Mouse (Mus musculus) forebrain, embryonic 11.5 days (tissue): ENCODE data around the gene Tagln2. TPM values are rescaled to one million over a fixed set of nuclear protein-coding genes. Genes with fewer than 3 reads are reported as not detected.

ENCODE experiments used
- ATAC-seq: fragments of 200-750 bp; cut with Nextera tagmentation; replicated peaks from 2 replicates; pipeline ENCODE4 v1.8.0; 2017; ENCODE audit warnings: moderate TSS enrichment; ENCODE audit not compliant: low FRiP score
- DNase-seq: peaks from one replicate; pipeline ENCODE4 v3.0.0-alpha.2; 2017; ENCODE audit warnings: low spot score
- H3K27ac ChIP-seq: fragments of 300-500 bp; sonication (generic); 2 replicates; pipeline ENCODE4 v1.5.1; 2014; ENCODE audit warnings: low read depth, low read length
- H3K27me3 ChIP-seq: fragments of 300-500 bp; sonication (generic); 2 replicates; pipeline ENCODE4 v1.6.1; 2014; ENCODE audit warnings: mild to moderate bottlenecking, low read length, mixed read lengths; ENCODE audit not compliant: control insufficient read depth, insufficient read depth
- H3K36me3 ChIP-seq: fragments of 300-500 bp; sonication (generic); 2 replicates; pipeline ENCODE4 v1.6.1; 2014; ENCODE audit warnings: mild to moderate bottlenecking, low read length, moderate library complexity, mixed read lengths; ENCODE audit not compliant: control insufficient read depth, insufficient read depth
- H3K4me1 ChIP-seq: fragments of 300-500 bp; sonication (generic); replicated peaks from 2 replicates; pipeline ENCODE4 v1.6.1; 2014; ENCODE audit warnings: low read length, mixed read lengths; ENCODE audit not compliant: control insufficient read depth, insufficient read depth
- H3K4me2 ChIP-seq: fragments of 300-500 bp; sonication (generic); 2 replicates; pipeline ENCODE4 v1.6.1; 2014; ENCODE audit warnings: low read depth, mild to moderate bottlenecking, low read length, moderate library complexity, mixed read lengths; ENCODE audit not compliant: severe bottlenecking
- H3K4me3 ChIP-seq: fragments of 300-500 bp; sonication (generic); 2 replicates; pipeline ENCODE4 v1.5.1; 2014; ENCODE audit warnings: low read depth, low read length
- H3K9ac ChIP-seq: fragments of 300-500 bp; sonication (generic); 2 replicates; pipeline ENCODE4 v1.6.1; 2014; ENCODE audit warnings: low read length
- H3K9me3 ChIP-seq: fragments of 300-500 bp; sonication (generic); 2 replicates; pipeline ENCODE4 v1.6.1; 2016; ENCODE audit warnings: low read length, mixed read lengths; ENCODE audit not compliant: control insufficient read depth
- WGBS: fragments of 180-500 bp; shearing (Covaris S2); extraction: QIAGEN DNeasy Blood & Tissue Kit; methylation state at CpG from one replicate; pipeline ENCODE4 v1.1.7; 2014; 5-methylcytosine and 5-hydroxymethylcytosine counted together
- polyA plus RNA-seq: library from polyadenylated mRNA; unstranded; fragments of >200 nt; fragmentation: Nextera tagmentation; extraction: Ambion mirVana; gene quantifications from 2 replicates; pipeline ENCODE4 v1.2.1, GENCODE M21; 2014

The Tagln2 gene
- polyA plus RNA-seq, 1 experiment from 2014 or later = 38.6 TPM

DNA sequence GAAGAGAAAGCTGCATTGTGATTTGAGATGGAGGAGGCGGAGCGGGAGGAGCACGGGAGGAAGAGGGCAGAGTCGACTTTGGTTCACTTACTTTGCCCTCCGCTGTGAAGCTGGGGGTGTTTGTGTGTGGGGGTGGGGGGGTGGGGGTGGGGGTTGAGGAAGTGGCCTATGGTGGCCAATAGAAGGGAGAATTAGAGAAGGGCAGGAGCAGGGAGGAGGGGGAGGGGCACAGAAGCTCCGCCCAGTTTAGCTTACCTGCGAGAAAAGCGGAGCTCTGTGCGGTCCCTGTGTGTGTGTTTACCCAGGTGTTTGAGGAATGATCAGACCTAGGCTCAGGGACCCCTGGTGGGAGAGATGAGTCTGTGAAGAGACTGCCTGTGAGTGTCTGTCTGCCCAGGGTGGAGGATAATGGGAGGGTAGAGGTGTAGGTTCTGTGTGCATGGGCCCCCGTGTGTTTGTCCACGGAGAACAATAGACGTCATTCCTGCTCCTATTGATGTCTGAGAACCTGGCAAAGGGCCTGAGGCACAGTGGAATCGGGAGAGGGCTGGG, 10.7 kb downstream of the Tagln2 start:
- DNase-seq (no peak), ATAC-seq (no peak; the same call in 1 of the 2 replicates)
- Histone ChIP-seq H3K4me1 (no peaks in the 10 kb centered on the region; the same call in 1 of the 2 replicates), H3K9me3 (no peaks in the 10 kb centered on the region), H3K4me3 (no peak overlapping the region), H3K9ac (no peak overlapping the region), H3K27ac (no peak overlapping the region), H3K4me2 (no peak overlapping the region), H3K27me3 (no peaks in the 10 kb centered on the region), H3K36me3 (no peaks in the 10 kb centered on the region)
- WGBS = 21% methylated on average over 13 of the region's 13 CpGs

DNA sequence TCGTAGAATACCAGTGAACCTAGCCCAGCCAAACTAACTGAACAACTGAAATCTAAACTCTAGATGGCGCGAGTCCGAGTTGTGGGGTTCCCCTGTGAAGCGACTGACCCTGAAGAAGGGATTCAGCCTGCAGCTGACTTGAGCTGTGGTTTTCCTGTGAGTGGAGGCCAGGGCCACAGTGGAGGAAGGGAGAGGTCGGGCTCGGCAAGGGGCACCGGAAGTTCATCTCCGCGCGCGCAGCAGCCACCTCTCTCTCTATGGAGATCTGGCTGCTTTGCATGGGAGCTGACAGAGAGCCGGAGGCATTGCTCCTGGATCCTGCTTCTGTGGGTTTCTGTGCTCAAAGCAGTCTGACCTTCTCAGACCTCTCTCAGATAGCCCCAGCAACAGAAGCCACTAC, 13.1 kb downstream of the Tagln2 start:
- H3K9me3 ChIP-seq = peaks cover under 1% of the 10 kb centered on the region; the same call in 1 of the 2 replicates
- H3K27me3 ChIP-seq = no peaks in the 10 kb centered on the region
- H3K36me3 ChIP-seq = no peaks in the 10 kb centered on the region
- H3K4me1 ChIP-seq = no peaks in the 10 kb centered on the region; the same call in 1 of the 2 replicates
- ATAC-seq (no peak), DNase-seq (no peak)
- H3K4me3 ChIP-seq = no peak overlapping the region
- H3K27ac ChIP-seq = no peak overlapping the region
- no peak overlapping the region for H3K9ac ChIP-seq
- WGBS = 34% methylated on average over 13 of the region's 13 CpGs
- H3K4me2 ChIP-seq = 0 out of 2 replicates have a peak overlapping the region, but pooled peaks have one; percentile 21

DNA sequence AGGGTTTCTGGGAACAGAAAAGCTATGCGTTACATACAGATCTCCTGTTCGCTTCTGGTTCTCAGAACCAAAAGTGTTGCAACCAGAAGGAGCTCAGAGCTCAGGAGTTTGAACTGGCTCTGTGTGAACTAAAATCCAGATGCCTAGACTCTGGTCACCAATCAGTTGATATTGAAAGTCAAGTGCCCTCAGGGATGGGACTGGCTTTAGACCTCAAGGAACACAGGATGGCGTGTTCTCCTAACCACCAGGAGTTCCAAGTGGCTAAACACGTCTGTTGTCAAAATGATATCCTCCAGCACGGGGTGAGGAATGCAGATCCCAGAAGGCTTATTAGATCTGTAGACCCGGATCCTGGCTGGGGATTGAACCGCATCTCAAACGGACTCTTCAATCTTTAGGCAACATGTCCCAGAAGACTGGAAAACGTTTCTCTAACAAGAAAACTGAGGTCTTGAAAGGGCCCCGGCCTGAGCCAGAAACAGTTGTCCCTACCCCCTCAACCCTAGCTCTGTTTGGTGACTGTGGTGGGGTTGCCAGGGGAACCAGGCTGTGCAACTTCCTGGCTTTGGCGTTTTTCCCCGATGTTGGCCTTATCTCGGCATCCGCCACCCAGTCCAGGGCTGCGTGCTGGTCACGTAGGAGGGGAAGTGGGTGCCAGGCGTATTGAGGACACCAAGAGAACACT, 13.8 kb downstream of the Tagln2 start:
- Histone ChIP-seq H3K36me3 (no peaks in the 10 kb centered on the region), H3K9me3 (peaks cover 2% of the 10 kb centered on the region; the same call in 1 of the 2 replicates), H3K4me2 (no peak overlapping the region), H3K9ac (no peak overlapping the region), H3K4me3 (no peak overlapping the region), H3K4me1 (no peaks in the 10 kb centered on the region; the same call in 1 of the 2 replicates), H3K27ac (no peak overlapping the region), H3K27me3 (no peaks in the 10 kb centered on the region)
- 87% methylated on average over 17 of the region's 17 CpGs for WGBS
- no peak for DNase-seq
- no peak for ATAC-seq

DNA sequence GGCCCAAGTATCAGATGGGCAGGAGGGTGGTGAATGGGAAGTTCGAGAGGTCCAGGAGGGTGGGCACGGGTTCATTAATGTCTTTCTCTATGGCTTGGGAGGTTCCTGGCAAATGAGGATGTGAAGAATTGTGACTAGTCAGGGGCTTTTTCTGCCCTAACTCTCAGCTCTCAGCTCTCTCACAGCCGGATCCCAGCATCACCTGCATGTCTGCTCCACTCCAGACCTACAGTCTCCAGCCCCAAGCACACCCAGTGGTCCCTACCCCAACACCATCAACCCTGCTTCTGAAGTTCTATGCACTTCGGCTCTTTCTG, 14.3 kb downstream of the Tagln2 start:
- ATAC-seq (no peak), DNase-seq (no peak)
- Histone ChIP-seq H3K27ac (no peak overlapping the region), H3K4me1 (no peaks in the 10 kb centered on the region; the same call in 1 of the 2 replicates), H3K36me3 (no peaks in the 10 kb centered on the region), H3K4me2 (no peak overlapping the region), H3K4me3 (no peak overlapping the region), H3K9me3 (peaks cover 2% of the 10 kb centered on the region; the same call in 1 of the 2 replicates), H3K9ac (no peak overlapping the region), H3K27me3 (no peaks in the 10 kb centered on the region)
- 84% methylated on average over 4 of the region's 4 CpGs for WGBS

DNA sequence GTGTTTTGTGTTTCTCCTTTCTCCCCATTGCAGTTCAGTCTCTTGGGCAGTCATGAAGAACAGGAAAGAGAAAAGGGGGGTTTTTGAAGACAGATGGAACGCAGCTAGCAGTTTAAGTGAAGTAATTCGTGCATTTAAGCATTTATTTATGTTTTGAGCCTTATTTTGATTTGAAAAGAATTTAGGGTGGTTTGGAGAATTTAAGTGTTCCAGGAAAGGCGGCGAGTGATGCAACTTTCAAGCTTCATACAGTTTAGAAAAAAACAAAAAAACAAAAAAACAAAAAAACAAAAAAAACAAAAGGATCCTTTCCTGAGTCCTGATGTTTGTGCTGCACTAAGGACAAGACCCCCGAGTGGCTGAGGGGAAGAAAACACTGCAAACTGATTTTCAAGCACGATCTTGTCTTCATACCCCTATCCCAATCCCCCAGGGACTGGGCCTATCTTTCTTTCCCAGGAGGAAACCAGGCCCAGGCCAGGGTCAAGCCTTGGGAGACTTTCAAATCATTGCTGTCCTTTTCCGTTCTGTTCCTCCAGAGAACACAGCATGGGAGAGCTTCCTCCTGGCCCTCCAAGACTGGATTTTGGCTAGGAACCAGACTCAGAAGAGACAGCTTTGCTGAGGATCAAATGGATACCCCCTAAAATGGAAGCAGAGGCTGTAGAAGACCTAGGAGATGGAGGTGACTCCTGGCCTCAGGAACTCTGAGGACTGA, 14.9 kb downstream of the Tagln2 start:
- H3K4me3 ChIP-seq = no peak overlapping the region
- no peaks in the 10 kb centered on the region for H3K27me3 ChIP-seq
- ATAC-seq (no peak), DNase-seq (no peak)
- no peaks in the 10 kb centered on the region for H3K36me3 ChIP-seq
- H3K27ac ChIP-seq = no peak overlapping the region
- H3K4me2 ChIP-seq = no peak overlapping the region
- H3K9me3 ChIP-seq = peaks cover 2% of the 10 kb centered on the region; the same call in 1 of the 2 replicates
- no peaks in the 10 kb centered on the region; the same call in 1 of the 2 replicates for H3K4me1 ChIP-seq
- 77% methylated on average over 7 of the region's 7 CpGs for WGBS
- no peak overlapping the region for H3K9ac ChIP-seq

DNA sequence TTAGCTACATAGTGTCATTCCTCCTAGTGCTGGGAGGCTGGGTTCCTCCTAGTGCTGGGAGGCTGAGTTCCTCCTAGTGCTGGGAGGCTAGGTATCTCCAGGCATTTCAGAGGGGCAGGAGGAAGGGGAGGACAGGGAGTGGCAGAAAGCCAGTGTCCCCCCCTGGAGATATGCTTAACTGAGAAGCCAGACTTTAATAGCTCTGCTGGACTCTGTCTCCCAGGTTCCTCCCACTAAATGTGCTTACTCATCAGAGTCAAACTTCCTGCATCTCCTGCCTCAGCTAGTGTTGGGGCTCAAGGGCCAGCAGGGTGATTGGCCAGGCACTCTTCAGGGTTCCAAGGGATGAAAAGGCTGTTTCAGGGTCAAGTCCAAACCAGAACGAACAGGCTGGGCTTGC, 15.5 kb downstream of the Tagln2 start:
- Histone ChIP-seq H3K9me3 (peaks cover 2% of the 10 kb centered on the region; the same call in 1 of the 2 replicates), H3K4me3 (no peak overlapping the region), H3K27me3 (no peaks in the 10 kb centered on the region), H3K27ac (no peak overlapping the region), H3K4me1 (peaks cover 1% of the 10 kb centered on the region; the same call in 1 of the 2 replicates), H3K9ac (no peak overlapping the region), H3K36me3 (no peaks in the 10 kb centered on the region), H3K4me2 (no peak overlapping the region)
- WGBS = 86% methylated on average over 1 of the region's 1 CpGs
- DNase-seq (no peak), ATAC-seq (no peak)

DNA sequence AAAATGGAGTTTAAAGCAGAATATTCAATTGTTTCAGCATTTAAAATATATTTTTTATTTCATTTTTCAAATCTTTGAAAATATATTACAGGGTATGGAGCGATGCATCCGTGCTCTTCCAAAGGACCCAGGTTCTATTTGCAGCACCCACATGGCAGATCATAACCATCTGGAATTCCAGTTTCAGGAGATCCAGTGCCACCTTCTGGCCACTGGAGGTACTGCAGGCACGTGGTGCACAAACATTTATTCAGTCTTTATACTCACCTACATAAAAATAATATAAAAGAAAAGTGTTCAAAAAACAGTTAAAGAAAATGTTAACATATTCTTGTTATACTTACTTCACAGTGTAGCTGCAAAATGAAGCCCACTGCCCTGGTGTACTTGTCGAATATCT, 18.2 kb downstream of the Tagln2 start:
- 77% methylated on average over 4 of the region's 4 CpGs for WGBS
- H3K9me3 ChIP-seq = peaks cover 2% of the 10 kb centered on the region; the same call in 1 of the 2 replicates
- H3K9ac ChIP-seq = no peak overlapping the region
- ATAC-seq (no peak), DNase-seq (no peak)
- no peaks in the 10 kb centered on the region for H3K36me3 ChIP-seq
- no peak overlapping the region for H3K4me3 ChIP-seq
- H3K4me1 ChIP-seq = peaks cover 4% of the 10 kb centered on the region; the same call in 1 of the 2 replicates
- no peaks in the 10 kb centered on the region for H3K27me3 ChIP-seq
- no peak overlapping the region for H3K27ac ChIP-seq
- H3K4me2 ChIP-seq = no peak overlapping the region

DNA sequence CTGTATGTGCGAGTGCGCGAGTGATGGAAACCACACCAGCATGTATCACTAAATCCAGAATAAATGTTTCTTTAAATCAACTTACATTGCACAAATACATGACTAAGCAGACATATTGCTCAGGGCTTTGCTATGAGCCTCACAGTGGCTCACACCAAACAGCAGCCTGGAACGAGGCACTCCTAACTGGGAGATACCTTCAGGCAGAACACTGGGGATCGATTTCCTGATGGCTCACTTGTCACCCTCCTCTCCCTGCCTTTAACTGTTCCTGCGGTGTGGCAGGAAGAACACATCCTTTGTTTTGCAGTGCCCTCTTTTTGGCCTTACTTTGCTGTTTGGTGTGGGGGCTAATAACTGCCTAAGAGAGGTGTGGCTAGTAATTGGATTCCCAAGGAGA, 19.8 kb downstream of the Tagln2 start:
- 66% methylated on average over 6 of the region's 6 CpGs for WGBS
- H3K4me2 ChIP-seq = no peak overlapping the region
- H3K9ac ChIP-seq = no peak overlapping the region
- ATAC-seq = no peak
- no peaks in the 10 kb centered on the region for H3K27me3 ChIP-seq
- no peak overlapping the region for H3K4me3 ChIP-seq
- no peaks in the 10 kb centered on the region for H3K36me3 ChIP-seq
- no peak for DNase-seq
- H3K9me3 ChIP-seq = peaks cover 2% of the 10 kb centered on the region; the same call in 1 of the 2 replicates
- H3K27ac ChIP-seq = no peak overlapping the region
- peaks cover 4% of the 10 kb centered on the region; the same call in 1 of the 2 replicates for H3K4me1 ChIP-seq
